Mouse (Mus musculus) forebrain, embryonic 10.5 days (tissue): ENCODE results near the gene Mrgprx1. TPM values are rescaled to one million over a fixed set of nuclear protein-coding genes. Genes with fewer than 3 reads are reported as not detected.

Source experiments
- DNase-seq: peaks from one replicate; pipeline ENCODE4 v3.0.0-alpha.2; 2017; ENCODE audit warnings: low spot score; ENCODE audit errors: extremely low spot score
- H3K27ac ChIP-seq: fragments of 300-500 bp; sonication (generic); 2 replicates; pipeline ENCODE4 v1.5.1; 2016; ENCODE audit warnings: mild to moderate bottlenecking
- H3K27me3 ChIP-seq: fragments of 300-500 bp; sonication (generic); 2 replicates; pipeline ENCODE4 v1.6.1; 2016; ENCODE audit warnings: mild to moderate bottlenecking; ENCODE audit not compliant: poor library complexity, severe bottlenecking
- H3K36me3 ChIP-seq: fragments of 300-500 bp; sonication (generic); replicated peaks from 2 replicates; pipeline ENCODE4 v1.6.1; 2016; ENCODE audit warnings: mild to moderate bottlenecking, moderate library complexity
- H3K4me1 ChIP-seq: fragments of 300-500 bp; sonication (generic); 2 replicates; pipeline ENCODE4 v1.6.1; 2016
- H3K4me3 ChIP-seq: fragments of 300-500 bp; sonication (generic); 2 replicates; pipeline ENCODE4 v1.5.1; 2016; ENCODE audit warnings: mild to moderate bottlenecking, moderate library complexity
- H3K9me3 ChIP-seq: fragments of 300-500 bp; sonication (generic); 2 replicates; pipeline ENCODE4 v1.6.1; 2016; ENCODE audit warnings: mild to moderate bottlenecking, moderate library complexity
- WGBS: fragments of 180-500 bp; shearing (Covaris S2); methylation state at CpG from one replicate; pipeline ENCODE4 v1.1.7; 2016; 5-methylcytosine and 5-hydroxymethylcytosine counted together
- polyA plus RNA-seq: library from polyadenylated mRNA; unstranded; fragments of >200 nt; fragmentation: Nextera tagmentation; extraction: Ambion mirVana; gene quantifications from 2 replicates; pipeline ENCODE4 v1.2.1, GENCODE M21; 2016

Mrgprx1 gene
- polyA plus RNA-seq, result not detected in 2 replicates

- DNase-seq, result no peak
- Histone ChIP-seq H3K4me3 (no peak within 1 kb of the TSS), H3K27me3 (no peaks in the 10 kb centered on the region), H3K9me3 (no peaks in the 10 kb centered on the region), H3K27ac (no peak within 1 kb of the TSS), H3K36me3 (no peaks in the 10 kb centered on the region), H3K4me1 (no peaks in the 10 kb centered on the region)
- 88% methylated on average over 3 of the region's 3 CpGs for WGBS
These were observed at the start of gene Mrgprx1 for GRCm38 (mm10) chr7:48027497-48027896. TSS of gene Mrgprx1 (minus strand) at chr7:48027597.

- no peaks in the 10 kb centered on the region for H3K9me3 ChIP-seq
- H3K27me3 ChIP-seq, result no peaks in the 10 kb centered on the region
- DNase-seq, result no peak
- no peaks in the 10 kb centered on the region for H3K4me1 ChIP-seq
- no peaks in the 10 kb centered on the region for H3K36me3 ChIP-seq
- H3K27ac ChIP-seq, result no peak overlapping the region
- no peak overlapping the region for H3K4me3 ChIP-seq
These were observed 48.1 kb upstream of the Mrgprx1 start for GRCm38 (mm10) chr7:48075521-48075920.

- H3K4me3 ChIP-seq, result no peak overlapping the region
- no peaks in the 10 kb centered on the region for H3K4me1 ChIP-seq
- H3K36me3 ChIP-seq, result no peaks in the 10 kb centered on the region
- H3K9me3 ChIP-seq, result no peaks in the 10 kb centered on the region
- WGBS, result 85% methylated on average over 4 of the region's 4 CpGs
- H3K27ac ChIP-seq, result no peak overlapping the region
- DNase-seq, result no peak
- no peaks in the 10 kb centered on the region for H3K27me3 ChIP-seq
These were observed 19.2 kb upstream of the Mrgprx1 start for GRCm38 (mm10) chr7:48046475-48047185.

- no peaks in the 10 kb centered on the region for H3K36me3 ChIP-seq
- no peak for DNase-seq
- H3K9me3 ChIP-seq, result no peaks in the 10 kb centered on the region
- WGBS, result 73% methylated on average over 1 of the region's 1 CpGs
- H3K4me3 ChIP-seq, result no peak overlapping the region
- H3K27ac ChIP-seq, result no peak overlapping the region
- no peaks in the 10 kb centered on the region for H3K4me1 ChIP-seq
- no peaks in the 10 kb centered on the region for H3K27me3 ChIP-seq
These were observed 16.6 kb upstream of the Mrgprx1 start for GRCm38 (mm10) chr7:48044046-48044445.

GRCm38 (mm10) chr7:48017874-48018273 lies 9.5 kb downstream of the Mrgprx1 start:
- Histone ChIP-seq H3K4me3 (no peak overlapping the region), H3K4me1 (no peaks in the 10 kb centered on the region), H3K27me3 (no peaks in the 10 kb centered on the region), H3K27ac (no peak overlapping the region), H3K36me3 (no peaks in the 10 kb centered on the region), H3K9me3 (no peaks in the 10 kb centered on the region)
- DNase-seq, result no peak
- WGBS, result 61% methylated on average over 2 of the region's 2 CpGs

GRCm38 (mm10) chr7:47995689-47996088 lies 31.7 kb downstream of the Mrgprx1 start:
- Histone ChIP-seq H3K4me1 (no peaks in the 10 kb centered on the region), H3K9me3 (peaks cover 4% of the 10 kb centered on the region; the same call in 1 of the 2 replicates), H3K36me3 (no peaks in the 10 kb centered on the region), H3K4me3 (no peak overlapping the region), H3K27ac (no peak overlapping the region), H3K27me3 (no peaks in the 10 kb centered on the region)
- WGBS, result 80% methylated on average over 3 of the region's 3 CpGs
- no peak for DNase-seq

GRCm38 (mm10) chr7:47986752-47987151 lies 40.6 kb downstream of the Mrgprx1 start:
- WGBS, result 74% methylated on average over 1 of the region's 1 CpGs
- no peak overlapping the region for H3K27ac ChIP-seq
- DNase-seq, result no peak
- no peaks in the 10 kb centered on the region for H3K36me3 ChIP-seq
- H3K27me3 ChIP-seq, result no peaks in the 10 kb centered on the region
- no peak overlapping the region for H3K4me3 ChIP-seq
- H3K9me3 ChIP-seq, result no peaks in the 10 kb centered on the region; the same call in 1 of the 2 replicates
- H3K4me1 ChIP-seq, result no peaks in the 10 kb centered on the region

- no peak within 1 kb of the TSS for H3K27ac ChIP-seq
- no peaks in the 10 kb centered on the region for H3K27me3 ChIP-seq
- H3K36me3 ChIP-seq, result no peaks in the 10 kb centered on the region
- no peaks in the 10 kb centered on the region for H3K4me1 ChIP-seq
- DNase-seq, result no peak
- WGBS, result 83% methylated on average over 1 of the region's 1 CpGs
- no peak within 1 kb of the TSS for H3K4me3 ChIP-seq
- H3K9me3 ChIP-seq, result no peaks in the 10 kb centered on the region; the same call in 1 of the 2 replicates
These were observed 45.4 kb downstream of the Mrgprx1 start, which contains the start of gene Mrgpra4 for GRCm38 (mm10) chr7:47981995-47982394. TSS of gene Mrgpra4 (minus strand) at chr7:47982095.

Other genes with a start within 250 kb of the Mrgprx1 start
- not detected in 2 replicates for gene Mrgpra4, start 45.5 kb downstream of the Mrgprx1 start, polyA plus RNA-seq
- gene Mrgprb5, start 141.4 kb upstream of the Mrgprx1 start, polyA plus RNA-seq, result not detected in 2 replicates
- gene Mrgprb4, start 171.7 kb upstream of the Mrgprx1 start, polyA plus RNA-seq, result not detected in 2 replicates